Mouse (Mus musculus) liver, embryonic 16.5 days (tissue): ENCODE results near the gene Ccdc69. TPM values are rescaled to one million over a fixed set of nuclear protein-coding genes. Genes with fewer than 3 reads are reported as not detected.

Experiments
- polyA plus RNA-seq: library from polyadenylated mRNA; unstranded; fragments of >200 nt; fragmentation: Nextera tagmentation; extraction: Ambion mirVana; gene quantifications from 2 replicates; pipeline ENCODE4 v1.2.1, GENCODE M21; 2015

Gene Ccdc69
- polyA plus RNA-seq, 1 experiment from 2014 or later, result 1.3 TPM

Other genes with a start within 250 kb of the Ccdc69 start
- 3.2 and 3.8 TPM in 2 replicates for gene Lyrm7, start 217.2 kb downstream of the Ccdc69 start, polyA plus RNA-seq
- gene Hint1, start 211.7 kb downstream of the Ccdc69 start, polyA plus RNA-seq, result 358 and 381 TPM in 2 replicates
- gene Gpx3, start 175.7 kb downstream of the Ccdc69 start, polyA plus RNA-seq, result 39.1 and 45.2 TPM in 2 replicates
- gene Tnip1, start 115.2 kb downstream of the Ccdc69 start, polyA plus RNA-seq, result 5.2 and 6.5 TPM in 2 replicates
- gene Anxa6, start 44.7 kb downstream of the Ccdc69 start, polyA plus RNA-seq, result 56.9 and 66.1 TPM in 2 replicates
- 27.4 and 32.6 TPM in 2 replicates for gene Gm2a, start 20.0 kb upstream of the Ccdc69 start, polyA plus RNA-seq
- not detected in 2 replicates for gene Slc36a3, start 73.6 kb upstream of the Ccdc69 start, polyA plus RNA-seq
- 39.3 and 51.1 TPM in 2 replicates for gene Slc36a2, start 106.9 kb upstream of the Ccdc69 start, polyA plus RNA-seq
- gene Slc36a1, start 126.2 kb upstream of the Ccdc69 start, polyA plus RNA-seq, result 2.3 and 2.5 TPM in 2 replicates